Comparison of ENCODE assay signal across 8 mouse cellular contexts in the genomic region with DNA sequence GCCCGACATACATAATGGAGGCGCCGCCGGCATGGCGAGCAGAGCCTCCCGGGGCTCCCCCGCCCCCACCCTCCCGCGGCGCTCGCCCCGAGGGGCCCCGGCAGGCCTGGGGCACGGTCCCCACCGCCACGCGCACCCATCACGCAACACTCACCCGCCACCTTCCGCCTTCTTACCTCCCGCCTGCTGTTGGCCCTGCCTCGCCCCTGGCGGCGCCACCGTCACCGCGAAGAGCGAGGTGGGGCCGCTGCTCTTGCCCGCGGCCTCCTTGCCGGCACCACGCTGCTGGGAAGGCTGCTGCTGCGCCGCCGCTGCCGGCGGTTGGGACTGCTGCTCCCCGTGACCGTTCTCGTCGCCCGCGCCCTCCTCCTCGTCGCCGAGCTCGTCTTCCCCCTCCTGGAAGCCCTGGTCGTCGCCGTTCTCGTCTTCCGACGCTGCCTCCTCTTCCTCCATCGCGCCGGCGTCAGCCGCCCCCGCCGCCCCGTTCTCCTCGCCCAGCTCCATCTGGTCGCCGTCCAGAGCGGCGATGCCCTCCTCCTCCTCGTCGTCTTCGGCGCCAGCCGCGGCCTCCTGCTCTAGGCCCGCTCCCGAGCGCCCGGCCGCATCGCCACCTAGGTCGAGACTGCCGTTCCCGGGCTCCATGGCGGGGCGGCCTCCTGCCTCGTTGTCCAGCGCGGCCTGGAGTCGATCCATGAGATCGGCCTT. TPM values are rescaled to one million over a fixed set of nuclear protein-coding genes. Genes with fewer than 3 reads are reported as not detected.
DNase-seq lines count a peak whose midpoint lies in the region; ATAC-seq and TF ChIP-seq lines count a peak whose summit lies in the region.

No protein-coding gene starts in this region.

- H3K4me1 ChIP-seq in kidney, adult 2 months (ENCODE audit: control insufficient read depth, insufficient read depth, low read length) = peaks cover 5% of the 10 kb centered on the region; the same call in 1 of the 2 replicates
- H3K4me1 ChIP-seq in forebrain, embryonic 13.5 days = peaks cover 33% of the 10 kb centered on the region
- H3K4me1 ChIP-seq in intestine, embryonic 16.5 days (ENCODE audit: control insufficient read depth, insufficient read depth, low read length) = peaks cover 12% of the 10 kb centered on the region

- POLR2A ChIA-PET in Patski (lab: Charles Lee) = interaction anchor here (1.2 to 7.8 kb wide), 4 partner anchors 10 to 112 kb away, joined by 3 to 80 read pairs (median 8); a partner anchor contains a TSS

- no peaks in the 10 kb centered on the region for H3K9me3 ChIP-seq in forebrain, embryonic 13.5 days (replicated peaks)
- H3K9me3 ChIP-seq in intestine, embryonic 16.5 days (ENCODE audit: control insufficient read depth, low read length) = no peaks in the 10 kb centered on the region

- H3K4me2 ChIP-seq in forebrain, embryonic 13.5 days = peak overlapping the region; percentile 90
- H3K4me2 ChIP-seq in intestine, embryonic 16.5 days (ENCODE audit: low read depth, low read length) = 0 out of 2 replicates have a peak overlapping the region, but pooled peaks have one; percentile 9

- under 1% methylated on average over 83 of the region's 89 CpGs for WGBS in kidney, adult 2 months
- WGBS in forebrain, embryonic 13.5 days = under 1% methylated on average over 80 of the region's 89 CpGs
- under 1% methylated on average over 78 of the region's 89 CpGs for WGBS in intestine, embryonic 16.5 days

- in situ Hi-C loops in Patski (cut with MboI; ENCODE audit: low pct_unique_long_range_greater_than_20kb) = no loop called here

- peaks cover 12% of the 10 kb centered on the region for H3K36me3 ChIP-seq in kidney, adult 2 months (ENCODE audit: control insufficient read depth, insufficient read depth, low read length)
- H3K36me3 ChIP-seq in forebrain, embryonic 13.5 days (ENCODE audit: poor library complexity, severe bottlenecking) = peaks cover 31% of the 10 kb centered on the region
- H3K36me3 ChIP-seq in intestine, embryonic 16.5 days (ENCODE audit: control insufficient read depth, insufficient read depth, low read length) = 0 out of 2 replicates have a peak, but pooled peaks cover 3% of the 10 kb centered on the region

- H3K27me3 ChIP-seq in kidney, adult 2 months (replicated peaks; ENCODE audit: control insufficient read depth, insufficient read depth, low read length) = no peaks in the 10 kb centered on the region
- H3K27me3 ChIP-seq in Patski = no peaks in the 10 kb centered on the region
- no peaks in the 10 kb centered on the region for H3K27me3 ChIP-seq in forebrain, embryonic 13.5 days
- no peaks in the 10 kb centered on the region for H3K27me3 ChIP-seq in intestine, embryonic 16.5 days (replicated peaks; ENCODE audit: control insufficient read depth, insufficient read depth, low read length)

- peak; percentile 40 for ATAC-seq in Patski
- ATAC-seq in forebrain, embryonic 13.5 days = peak; percentile 70
- peak; percentile 57 for ATAC-seq in intestine, embryonic 16.5 days

- DNase-seq in kidney, adult 2 months = no peak
- no peak for DNase-seq in kidney, postnatal 36 days
- no peak for DNase-seq in Patski (ENCODE audit: low read depth, low spot score)
- peak; percentile 33 for DNase-seq in lung, postnatal 14 days
- peak; percentile 71 for DNase-seq in right cerebral cortex, postnatal 25 days
- peak; percentile 42 to 63 for DNase-seq in urinary bladder, postnatal 4 days (ENCODE audit: low spot score in 2 of 2)

- peak overlapping the region; percentile 100 for H3K4me3 ChIP-seq in kidney, adult 2 months (ENCODE audit: insufficient read depth, low read depth, low read length)
- peak overlapping the region; percentile 100 for H3K4me3 ChIP-seq in forebrain, embryonic 13.5 days
- peak overlapping the region; percentile 99 for H3K4me3 ChIP-seq in intestine, embryonic 16.5 days (ENCODE audit: low read length)

- TF ChIP-seq CTCF in kidney, adult 2 months (conservative IDR thresholded peaks at IDR 0.05; ENCODE audit: insufficient read depth, insufficient read length, low read depth, low read length) = no peak
- no peak for TF ChIP-seq CTCF in Patski (IDR thresholded peaks at IDR 0.05)

- CTCF ChIA-PET in Patski (lab: Charles Lee) = no interaction called here

- H3K9ac ChIP-seq in forebrain, embryonic 13.5 days = peak overlapping the region; percentile 100
- H3K9ac ChIP-seq in intestine, embryonic 16.5 days (ENCODE audit: low read depth, low read length) = peak overlapping the region; percentile 100

- peak overlapping the region; percentile 95 for H3K27ac ChIP-seq in kidney, adult 2 months (ENCODE audit: insufficient read depth, low read depth, low read length)
- peak overlapping the region; percentile 100 for H3K27ac ChIP-seq in forebrain, embryonic 13.5 days
- peak overlapping the region; percentile 100 for H3K27ac ChIP-seq in intestine, embryonic 16.5 days (ENCODE audit: low read length)

- TF ChIP-seq POLR2A in kidney, adult 2 months (IDR thresholded peaks at IDR 0.05; ENCODE audit: low read depth, low read length) = no peak

RNA-seq across cellular contexts. Expression of a gene that starts 0.7 kb away (rescaled TPM):
- polyA plus RNA-seq in kidney, adult 2 months (2012; rRNA removed) = 37.7 and 51.6 TPM in 2 replicates
- polyA plus RNA-seq in Patski (2021) = 500 TPM
- polyA plus RNA-seq in forebrain, embryonic 13.5 days (2015; fragmentation: Nextera tagmentation; extraction: Ambion mirVana) = 334 and 374 TPM in 2 replicates
- polyA plus RNA-seq in intestine, embryonic 16.5 days (2015; fragmentation: Nextera tagmentation; extraction: Ambion mirVana) = 137 and 155 TPM in 2 replicates

RNA-seq across cellular contexts. Expression of a gene that starts 18.0 kb away (rescaled TPM):
- polyA plus RNA-seq in kidney, adult 2 months (2012; rRNA removed) = 28.0 and 54.6 TPM in 2 replicates
- 98.4 TPM for polyA plus RNA-seq in Patski (2021)
- polyA plus RNA-seq in forebrain, embryonic 13.5 days (2015; fragmentation: Nextera tagmentation; extraction: Ambion mirVana) = 146 and 191 TPM in 2 replicates
- polyA plus RNA-seq in intestine, embryonic 16.5 days (2015; fragmentation: Nextera tagmentation; extraction: Ambion mirVana) = 136 and 142 TPM in 2 replicates

Comparison
In these comparisons a context has a peak if more than half of its experiments do, and no peak if none do; other contexts are left out.
1. DNase-seq: peak in lung, postnatal 14 days (single experiment), right cerebral cortex, postnatal 25 days (single experiment) and urinary bladder, postnatal 4 days (2 of 2); none in kidney, adult 2 months (single experiment), kidney, postnatal 36 days (0 of 2) and Patski (single experiment).
2. Peak in every context shown above with its lines, with median percentiles within 50 percentile points of each other: H3K27ac ChIP-seq, H3K4me3 ChIP-seq and ATAC-seq.